Comparison of ENCODE assay signal across 19 mouse cellular contexts in genomic region chr16:77154831-77155230, GRCm38 (mm10).
"Had no signal": no experiment of that assay in that cellular context is flagged by ENCODE, and none has a peak within 500 bp of the region (broad histone marks: within the 10 kb centered on the region; RNA-seq: fewer than 3 reads in every experiment).

No protein-coding gene starts in this region.

- H3K4me3 ChIP-seq: lung, embryonic 15.5 days; midbrain, embryonic 10.5 days; midbrain, embryonic 12.5 days; myocyte; neural tube, embryonic 13.5 days; neural tube, embryonic 15.5 days had no signal

- H3K9ac ChIP-seq: lung, embryonic 15.5 days; midbrain, embryonic 12.5 days; neural tube, embryonic 13.5 days; neural tube, embryonic 15.5 days had no signal

- H3K27ac ChIP-seq: lung, embryonic 15.5 days; midbrain, embryonic 10.5 days; midbrain, embryonic 12.5 days; neural tube, embryonic 13.5 days; neural tube, embryonic 15.5 days had no signal

- H3K9me3 ChIP-seq: lung, embryonic 15.5 days; midbrain, embryonic 10.5 days; midbrain, embryonic 12.5 days; neural tube, embryonic 13.5 days; neural tube, embryonic 15.5 days had no signal

- H3K4me1 ChIP-seq: lung, embryonic 15.5 days; midbrain, embryonic 10.5 days; midbrain, embryonic 12.5 days; neural tube, embryonic 13.5 days; neural tube, embryonic 15.5 days had no signal

- H3K4me2 ChIP-seq: lung, embryonic 15.5 days; midbrain, embryonic 12.5 days; neural tube, embryonic 13.5 days; neural tube, embryonic 15.5 days had no signal

- H3K36me3 ChIP-seq: lung, embryonic 15.5 days; midbrain, embryonic 10.5 days; midbrain, embryonic 12.5 days; neural tube, embryonic 13.5 days; neural tube, embryonic 15.5 days had no signal

- H3K27me3 ChIP-seq: lung, embryonic 15.5 days; midbrain, embryonic 12.5 days; neural tube, embryonic 13.5 days; neural tube, embryonic 15.5 days had no signal

- DNase-seq: lung, adult 18-20 months; lung, postnatal 14 days; lung, postnatal 4 days; midbrain, embryonic 14.5 days; retina, postnatal 1 day; right cerebral cortex, adult 18-20 months; right cerebral cortex, postnatal 25 days; right cerebral cortex, postnatal 4 days; spleen, adult 18-20 months; thymus, adult 18-20 months; thymus, postnatal 14 days; thymus, postnatal 36 days had no signal

- ATAC-seq: lung, postnatal 0 days had no signal
